Mouse (Mus musculus) cerebellum, adult 2 months (tissue): ENCODE data around the gene Hoxa5. TPM values are rescaled to one million over a fixed set of nuclear protein-coding genes. Genes with fewer than 3 reads are reported as not detected.

Experiments
- DNase-seq, 2 experiments: peaks; one replicate each; pipeline ENCODE4 v3.0.0; 2021
- H3K27ac ChIP-seq: fragments of 200-500 bp; 2 replicates; pipeline ENCODE4 v1.5.1; 2012; ENCODE audit warnings: low read length, control low read depth, inconsistent platforms; ENCODE audit not compliant: insufficient read depth
- H3K27me3 ChIP-seq: fragments of 200-500 bp; 2 replicates; pipeline ENCODE4 v1.6.1; 2012; ENCODE audit warnings: inconsistent platforms, mild to moderate bottlenecking, low read length, moderate library complexity; ENCODE audit not compliant: control insufficient read depth, insufficient read depth
- H3K4me1 ChIP-seq: fragments of 200-500 bp; 2 replicates; pipeline ENCODE4 v1.6.1; 2011; ENCODE audit warnings: low read length; ENCODE audit not compliant: control insufficient read depth, insufficient read depth
- H3K4me3 ChIP-seq: fragments of 200-500 bp; replicated peaks from 2 replicates; pipeline ENCODE3; 2011; ENCODE audit warnings: mild to moderate bottlenecking, low read depth, low read length, control low read depth; ENCODE audit not compliant: insufficient read depth
- CTCF ChIP-seq: fragments of 200-500 bp; IDR thresholded peaks from 2 replicates; pipeline ENCODE4 v1.5.1; 2011; ENCODE audit warnings: low read depth, mild to moderate bottlenecking, control low read depth, low read length, moderate library complexity, borderline replicate concordance; ENCODE audit not compliant: insufficient read depth
- POLR2A ChIP-seq: fragments of 200-500 bp; IDR thresholded peaks from 2 replicates; pipeline ENCODE4 v1.6.1; 2011; ENCODE audit warnings: low read length, control low read depth, borderline replicate concordance; ENCODE audit not compliant: insufficient read depth
- WGBS: fragments of 180-500 bp; shearing (Covaris S2); methylation state at CpG from one replicate; pipeline ENCODE4 v1.1.7; 2018; 5-methylcytosine and 5-hydroxymethylcytosine counted together
- polyA plus RNA-seq: library from polyadenylated mRNA; depleted of rRNA; stranded (reverse); fragments of >200 nt; gene quantifications from 2 replicates; pipeline ENCODE4 v1.2.3, GENCODE M21; 2012

The Hoxa5 gene
- polyA plus RNA-seq, 1 experiment = 4.6 TPM

DNA sequence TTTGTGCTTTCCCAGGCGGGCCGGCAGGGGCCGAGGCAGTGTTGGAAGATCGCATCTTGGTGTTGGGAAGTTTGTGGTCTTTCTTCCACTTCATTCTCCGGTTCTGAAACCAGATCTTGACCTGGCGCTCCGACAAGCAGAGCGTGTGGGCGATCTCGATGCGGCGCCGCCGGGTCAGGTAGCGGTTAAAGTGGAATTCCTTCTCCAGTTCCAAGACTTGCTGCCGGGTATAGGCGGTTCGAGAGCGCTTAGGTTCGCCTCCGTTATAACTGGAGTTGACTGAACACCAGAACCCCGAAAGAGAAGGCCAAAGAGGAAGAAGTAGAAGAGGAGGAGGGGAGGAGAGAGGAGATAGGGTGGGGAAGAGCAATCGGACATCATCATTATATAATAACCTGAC is 14.0 kb downstream of the Hoxa5 start:
- 3% methylated on average over 23 of the region's 23 CpGs for whole genome bisulfite sequencing

DNA sequence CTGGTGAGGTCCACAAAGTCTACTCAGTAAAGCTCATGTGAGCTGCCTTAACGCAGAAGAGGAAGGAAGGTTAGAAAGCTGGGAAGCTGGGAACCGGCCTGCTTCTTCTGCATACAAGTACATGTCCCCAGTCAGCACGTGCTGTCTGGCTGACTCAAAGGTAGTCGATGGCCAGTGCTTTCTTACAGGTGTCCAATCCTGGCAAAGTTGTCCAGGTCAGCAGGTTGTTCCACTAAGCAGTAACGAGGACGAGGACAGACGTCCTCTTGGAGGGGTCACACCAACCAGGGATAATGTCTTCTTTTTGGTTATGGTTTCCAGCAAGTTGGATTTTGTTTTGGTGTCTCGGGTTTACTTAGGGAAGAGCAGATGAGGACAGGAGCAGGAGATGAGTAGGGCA is 14.5 kb downstream of the Hoxa5 start:
- WGBS = 9% methylated on average over 8 of the region's 8 CpGs
- H3K27ac ChIP-seq = no peak overlapping the region
- TF ChIP-seq CTCF = no peak
- no peak for TF ChIP-seq POLR2A
- no peak for DNase-seq
- H3K27me3 ChIP-seq = peaks cover 19% of the 10 kb centered on the region; the same call in 1 of the 2 replicates
- no peaks in the 10 kb centered on the region for H3K4me1 ChIP-seq
- no peak overlapping the region for H3K4me3 ChIP-seq

More for the DNA sequence above, 14.0 kb downstream of the Hoxa5 start:
- DNase-seq = no peak
- Histone ChIP-seq H3K27ac (no peak overlapping the region), H3K4me3 (no peak overlapping the region), H3K27me3 (peaks cover 18% of the 10 kb centered on the region; the same call in 1 of the 2 replicates), H3K4me1 (no peaks in the 10 kb centered on the region)
- TF ChIP-seq POLR2A (no peak), CTCF (no peak)

DNA sequence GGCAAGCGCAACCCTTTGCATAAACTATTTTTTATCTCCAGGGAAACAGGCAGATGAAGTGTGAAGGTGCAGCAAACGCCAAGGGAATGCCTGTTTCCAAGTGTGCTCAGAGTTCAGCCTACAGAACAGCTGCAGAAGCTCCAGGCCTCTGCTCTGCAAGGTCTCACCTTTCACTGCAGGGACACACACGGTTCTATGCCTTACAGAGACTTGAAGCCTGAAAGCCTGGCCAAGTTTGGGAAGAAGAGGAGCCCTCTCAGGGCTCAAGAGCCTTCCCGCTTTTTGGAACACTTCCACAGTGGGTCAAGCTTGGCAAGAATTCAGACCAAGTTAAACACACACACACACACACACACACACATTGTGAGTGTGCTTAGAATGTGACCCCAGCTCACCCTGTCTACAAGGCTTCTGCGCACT is 15.2 kb downstream of the Hoxa5 start:
- TF ChIP-seq CTCF = no peak
- no peak for TF ChIP-seq POLR2A
- DNase-seq = no peak
- Histone ChIP-seq H3K27me3 (peaks cover 19% of the 10 kb centered on the region; the same call in 1 of the 2 replicates), H3K4me3 (no peak overlapping the region), H3K4me1 (no peaks in the 10 kb centered on the region), H3K27ac (no peak overlapping the region)
- 14% methylated on average over 5 of the region's 5 CpGs for WGBS

DNA sequence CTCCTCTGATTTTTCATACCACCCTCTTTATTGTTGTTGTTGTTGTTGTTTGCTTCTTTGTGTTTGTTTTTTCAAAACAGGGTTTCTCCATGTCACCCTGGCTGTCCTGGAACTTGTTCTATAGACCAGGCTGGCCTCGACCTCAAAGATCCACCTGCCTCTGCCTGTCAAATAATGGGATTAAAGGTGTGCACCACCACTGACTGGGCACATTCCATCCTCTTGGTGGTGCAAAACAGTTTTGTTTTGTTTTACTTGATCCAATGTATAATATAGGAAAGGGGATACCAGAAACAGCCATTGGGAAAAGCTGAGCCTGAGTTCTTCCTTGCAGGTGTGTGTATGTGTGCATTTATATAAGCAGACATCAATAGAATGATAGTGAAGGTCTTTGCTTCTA is 17.9 kb downstream of the Hoxa5 start:
- DNase-seq = no peak
- no peaks in the 10 kb centered on the region for H3K4me1 ChIP-seq
- no peak overlapping the region for H3K4me3 ChIP-seq
- 11% methylated on average over 1 of the region's 1 CpGs for WGBS
- TF ChIP-seq CTCF (no peak), POLR2A (no peak)
- H3K27ac ChIP-seq = no peak overlapping the region
- peaks cover 14% of the 10 kb centered on the region; the same call in 1 of the 2 replicates for H3K27me3 ChIP-seq

DNA sequence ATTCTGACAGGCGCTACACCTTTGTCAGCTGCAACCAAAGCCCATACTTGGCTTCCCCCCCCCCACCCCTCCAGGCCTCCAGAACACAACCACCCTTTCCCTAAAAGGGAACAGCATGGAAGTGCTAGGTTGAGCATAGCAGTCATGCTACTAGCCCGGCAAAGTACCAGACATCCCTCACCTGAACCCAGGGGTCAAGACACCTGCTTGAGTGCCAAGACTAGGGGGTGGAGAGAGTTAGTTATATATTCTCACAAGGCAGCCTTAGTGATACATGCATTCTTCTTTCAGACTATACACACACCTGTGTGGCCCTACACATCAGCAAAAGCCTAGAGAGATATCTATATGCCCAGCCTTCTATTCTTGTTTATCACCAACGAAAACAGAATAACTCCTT is 18.6 kb downstream of the Hoxa5 start:
- Histone ChIP-seq H3K4me3 (no peak overlapping the region), H3K4me1 (no peaks in the 10 kb centered on the region), H3K27ac (no peak overlapping the region), H3K27me3 (peaks cover 7% of the 10 kb centered on the region; the same call in 1 of the 2 replicates)
- no peak for TF ChIP-seq CTCF
- TF ChIP-seq POLR2A = no peak
- WGBS = 10% methylated on average over 3 of the region's 3 CpGs
- DNase-seq = no peak

DNA sequence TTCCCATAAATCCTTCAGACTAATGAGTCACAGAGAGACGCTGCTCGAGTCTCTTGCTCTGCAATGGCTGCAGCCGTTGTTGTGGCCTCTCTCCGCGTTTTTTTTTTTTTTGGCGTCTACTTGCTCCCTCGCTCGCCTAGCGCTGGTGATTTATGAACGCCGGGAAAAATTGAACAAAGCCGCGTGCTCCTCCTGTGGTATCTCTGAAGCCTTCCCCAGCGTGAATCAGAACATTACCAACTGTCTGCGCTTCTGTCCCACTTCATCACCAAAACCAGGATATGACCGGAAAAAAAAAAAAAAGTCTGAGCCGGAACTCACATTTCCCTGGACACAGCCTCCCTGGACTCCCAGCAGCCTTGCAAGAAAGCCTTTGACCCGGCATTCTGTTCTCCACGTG is 19.2 kb downstream of the Hoxa5 start:
- H3K27me3 ChIP-seq = peaks cover 8% of the 10 kb centered on the region; the same call in 1 of the 2 replicates
- no peak overlapping the region for H3K27ac ChIP-seq
- H3K4me3 ChIP-seq = no peak overlapping the region
- no peaks in the 10 kb centered on the region for H3K4me1 ChIP-seq
- TF ChIP-seq CTCF (no peak), POLR2A (no peak)
- WGBS = 2% methylated on average over 19 of the region's 19 CpGs
- DNase-seq = no peak

DNA sequence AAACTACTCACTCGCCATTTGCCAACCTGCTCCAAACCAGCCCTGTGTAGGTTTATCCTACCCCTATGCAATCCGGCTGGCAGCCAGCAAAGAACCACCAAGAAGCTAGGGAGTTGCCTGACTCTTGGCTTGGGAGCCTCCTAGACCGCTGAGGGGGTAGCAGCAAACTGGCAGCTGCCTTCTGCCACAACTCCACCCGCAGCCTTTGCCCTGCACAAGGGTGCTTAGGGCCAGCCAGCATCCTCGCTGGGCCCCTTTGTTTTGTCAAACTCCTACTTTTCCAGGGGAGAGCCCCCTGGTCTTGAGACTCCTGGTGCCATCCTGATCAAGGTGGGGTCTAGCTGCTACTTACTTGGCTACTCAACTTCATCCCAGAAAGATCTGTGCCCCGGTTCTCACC is 19.7 kb downstream of the Hoxa5 start:
- no peak for DNase-seq
- no peaks in the 10 kb centered on the region for H3K4me1 ChIP-seq
- no peak overlapping the region for H3K4me3 ChIP-seq
- WGBS = 3% methylated on average over 6 of the region's 6 CpGs
- TF ChIP-seq CTCF (no peak), POLR2A (no peak)
- H3K27me3 ChIP-seq = peaks cover 7% of the 10 kb centered on the region; the same call in 1 of the 2 replicates
- no peak overlapping the region for H3K27ac ChIP-seq

DNA sequence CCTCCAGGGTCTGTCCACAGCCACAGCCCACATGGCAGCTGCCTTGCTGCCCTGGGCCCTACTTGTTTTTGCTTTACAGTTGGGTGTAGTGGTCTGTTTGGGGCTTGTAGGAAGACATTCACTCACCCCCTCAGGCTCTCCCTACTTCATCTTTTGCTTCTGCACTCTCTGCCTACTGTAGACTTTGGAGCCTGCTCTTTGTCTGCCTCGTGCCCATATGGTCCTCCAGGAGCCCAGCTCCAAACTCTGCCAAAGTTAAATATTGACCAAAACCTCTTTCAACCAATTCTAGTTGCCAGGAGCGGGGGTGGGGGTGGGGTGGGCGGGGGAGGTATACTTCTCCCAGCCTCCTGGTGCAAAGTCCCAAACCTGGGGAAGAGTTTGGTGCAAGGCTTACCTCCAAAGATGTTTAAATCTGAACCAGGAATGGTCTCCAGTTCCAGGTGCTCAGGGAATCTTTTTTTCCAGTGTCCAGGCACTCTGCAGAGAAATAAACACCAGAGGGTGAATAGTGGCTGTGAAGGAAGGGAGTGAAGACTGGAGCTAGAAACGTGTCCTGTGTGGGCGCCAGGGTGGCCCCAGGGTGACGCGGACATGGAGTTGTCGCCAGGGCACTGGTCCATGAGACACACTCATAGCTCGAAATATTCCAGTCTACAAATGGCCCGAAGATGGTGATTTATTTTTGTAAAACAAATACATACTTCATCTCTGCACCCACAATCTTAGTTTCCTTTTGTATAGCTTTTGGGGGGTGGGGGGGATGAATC is 20.9 kb downstream of the Hoxa5 start:
- 9% methylated on average over 10 of the region's 10 CpGs for WGBS
- TF ChIP-seq POLR2A (no peak), CTCF (no peak)
- no peak for DNase-seq
- no peak overlapping the region for H3K27ac ChIP-seq
- H3K4me3 ChIP-seq = no peak overlapping the region
- H3K4me1 ChIP-seq = no peaks in the 10 kb centered on the region
- peaks cover 7% of the 10 kb centered on the region; the same call in 1 of the 2 replicates for H3K27me3 ChIP-seq
